Mouse (Mus musculus) cortical plate, adult 2 months (tissue): ENCODE measurements around the gene Dolpp1. TPM values are rescaled to one million over a fixed set of nuclear protein-coding genes. Genes with fewer than 3 reads are reported as not detected.

Experiments used
- H3K27ac ChIP-seq: fragments of 200-500 bp; 2 replicates; pipeline ENCODE4 v1.5.1; 2012; ENCODE audit warnings: low read length, control low read depth, inconsistent platforms; ENCODE audit not compliant: insufficient read depth
- H3K4me1 ChIP-seq: fragments of 200-500 bp; 2 replicates; pipeline ENCODE4 v1.6.1; 2011; ENCODE audit warnings: low read length; ENCODE audit not compliant: control insufficient read depth, insufficient read depth
- H3K4me3 ChIP-seq: fragments of 200-500 bp; 2 replicates; pipeline ENCODE4 v1.5.1; 2011; ENCODE audit warnings: mild to moderate bottlenecking, low read length, control low read depth; ENCODE audit not compliant: insufficient read depth
- CTCF ChIP-seq: fragments of 200-500 bp; IDR thresholded peaks from 2 replicates; pipeline ENCODE4 v1.5.1; 2011; ENCODE audit warnings: mild to moderate bottlenecking, control low read depth, low read length; ENCODE audit not compliant: insufficient read depth; ENCODE audit errors: extremely low read depth
- POLR2A ChIP-seq: fragments of 200-500 bp; IDR thresholded peaks from 2 replicates; pipeline ENCODE4 v1.6.1; 2011; ENCODE audit warnings: mild to moderate bottlenecking, low read length, control low read depth; ENCODE audit not compliant: insufficient read depth; ENCODE audit errors: extremely low read depth
- polyA plus RNA-seq: library from polyadenylated mRNA; depleted of rRNA; stranded (reverse); fragments of >200 nt; gene quantifications from 2 replicates; pipeline ENCODE4 v1.2.3, GENCODE M21; 2012

Dolpp1 gene
- polyA plus RNA-seq, 1 experiment: 35.5 TPM

DNA sequence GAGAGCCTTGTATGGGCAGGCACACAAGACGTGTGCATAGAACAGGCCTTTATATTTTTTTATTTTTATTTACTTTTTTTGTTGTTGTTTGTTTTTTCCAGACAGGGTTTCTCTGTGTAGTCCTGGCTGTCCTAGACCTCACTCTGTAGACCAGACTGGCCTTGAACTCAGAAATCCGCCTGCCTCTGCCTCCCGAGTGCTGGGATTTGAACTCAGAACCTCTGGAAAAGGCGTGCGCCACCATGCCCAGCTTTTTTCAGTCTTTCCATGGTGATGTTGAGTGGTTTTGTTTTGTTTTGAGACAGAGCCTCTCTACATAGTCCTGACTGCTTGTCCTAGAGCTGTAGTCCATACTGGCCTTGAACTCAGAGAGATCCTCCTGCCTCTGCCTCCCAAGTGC, 19.3 kb upstream of the Dolpp1 start:
- no peaks in the 10 kb centered on the region for H3K4me1 ChIP-seq
- TF ChIP-seq POLR2A (no peak), CTCF (no peak)

GRCm38 (mm10) chr2:30375893-30376292, 16.2 kb upstream of the Dolpp1 start:
- Histone ChIP-seq H3K27ac (no peak overlapping the region), H3K4me3 (no peak overlapping the region), H3K4me1 (no peaks in the 10 kb centered on the region)
- TF ChIP-seq CTCF: no peak
- TF ChIP-seq POLR2A: no peak

More for the DNA sequence above, 19.3 kb upstream of the Dolpp1 start:
- Histone ChIP-seq H3K4me3 (no peak overlapping the region), H3K27ac (no peak overlapping the region)

GRCm38 (mm10) chr2:30377721-30378120, 14.3 kb upstream of the Dolpp1 start:
- TF ChIP-seq POLR2A (no peak), CTCF (no peak)
- Histone ChIP-seq H3K4me1 (peaks cover 2% of the 10 kb centered on the region; the same call in 1 of the 2 replicates), H3K27ac (no peak overlapping the region), H3K4me3 (no peak overlapping the region)

- no peak for TF ChIP-seq POLR2A
- no peak for TF ChIP-seq CTCF
- Histone ChIP-seq H3K4me3 (no peak overlapping the region), H3K27ac (no peak overlapping the region), H3K4me1 (peaks cover 2% of the 10 kb centered on the region; the same call in 1 of the 2 replicates)
Observed at GRCm38 (mm10) chr2:30379307-30379706, 12.7 kb upstream of the Dolpp1 start.

- H3K4me1 ChIP-seq: peaks cover 2% of the 10 kb centered on the region; the same call in 1 of the 2 replicates
- no peak overlapping the region for H3K4me3 ChIP-seq
- TF ChIP-seq POLR2A: no peak
- TF ChIP-seq CTCF: no peak
- no peak overlapping the region for H3K27ac ChIP-seq
Observed at GRCm38 (mm10) chr2:30380564-30381376, 11.3 kb upstream of the Dolpp1 start.

GRCm38 (mm10) chr2:30381377-30381725, 10.7 kb upstream of the Dolpp1 start:
- H3K27ac ChIP-seq: no peak overlapping the region
- peaks cover 2% of the 10 kb centered on the region; the same call in 1 of the 2 replicates for H3K4me1 ChIP-seq
- H3K4me3 ChIP-seq: no peak overlapping the region
- TF ChIP-seq CTCF (no peak), POLR2A (no peak)

- H3K4me3 ChIP-seq: no peak overlapping the region
- peak overlapping the region; percentile 36; the same call in 1 of the 2 replicates for H3K27ac ChIP-seq
- no peak for TF ChIP-seq POLR2A
- TF ChIP-seq CTCF: no peak
- peaks cover 2% of the 10 kb centered on the region; the same call in 1 of the 2 replicates for H3K4me1 ChIP-seq
Observed at GRCm38 (mm10) chr2:30384814-30385213, 7.2 kb upstream of the Dolpp1 start.

DNA sequence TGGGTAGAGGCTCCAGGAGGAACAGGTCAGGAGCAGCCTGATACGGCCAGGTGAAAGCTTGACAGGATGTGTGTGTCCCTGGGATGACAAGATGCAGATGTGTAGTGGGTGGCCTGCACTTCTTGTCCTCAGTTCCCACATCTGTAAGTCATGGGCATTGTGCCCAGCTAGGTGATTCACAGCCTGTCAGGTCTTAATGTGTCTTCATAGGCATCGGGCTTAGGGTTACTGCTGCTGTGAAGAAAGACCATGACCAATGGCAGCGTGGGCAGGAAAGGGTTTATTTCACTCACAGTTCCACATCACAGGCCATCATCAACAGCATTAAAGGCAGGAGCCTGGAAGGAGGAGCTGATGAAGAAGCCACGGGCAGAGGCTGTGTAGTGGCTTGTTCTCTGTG, 6.5 kb upstream of the Dolpp1 start:
- no peak overlapping the region for H3K27ac ChIP-seq
- peaks cover 2% of the 10 kb centered on the region; the same call in 1 of the 2 replicates for H3K4me1 ChIP-seq
- no peak overlapping the region for H3K4me3 ChIP-seq
- TF ChIP-seq POLR2A (no peak; the same call in 1 of the 2 replicates), CTCF (no peak)

- peak; percentile 7; the same call in 1 of the 2 replicates for TF ChIP-seq POLR2A
- no peak for TF ChIP-seq CTCF
- Histone ChIP-seq H3K27ac (no peak overlapping the region), H3K4me1 (no peaks in the 10 kb centered on the region), H3K4me3 (no peak overlapping the region)
Observed at GRCm38 (mm10) chr2:30386913-30387312, 5.1 kb upstream of the Dolpp1 start.

GRCm38 (mm10) chr2:30389000-30389399, 3.1 kb upstream of the Dolpp1 start:
- Histone ChIP-seq H3K4me3 (no peak overlapping the region), H3K27ac (no peak overlapping the region), H3K4me1 (no peaks in the 10 kb centered on the region)
- TF ChIP-seq POLR2A (no peak), CTCF (no peak)

GRCm38 (mm10) chr2:30392577-30393369, 719 bp downstream of the Dolpp1 start:
- peak overlapping the region; percentile 72 for H3K27ac ChIP-seq
- no peak for TF ChIP-seq CTCF
- TF ChIP-seq POLR2A: peak; percentile 20
- peak overlapping the region; percentile 77 for H3K4me3 ChIP-seq
- H3K4me1 ChIP-seq: no peaks in the 10 kb centered on the region
